Mouse (Mus musculus): ENCODE data around the gene Map4k1. TPM values are rescaled to one million over a fixed set of nuclear protein-coding genes. Genes with fewer than 3 reads are reported as not detected.

Map4k1 gene
- polyA plus RNA-seq, 1 experiment from 2014 or later: 4.7 TPM

DNA sequence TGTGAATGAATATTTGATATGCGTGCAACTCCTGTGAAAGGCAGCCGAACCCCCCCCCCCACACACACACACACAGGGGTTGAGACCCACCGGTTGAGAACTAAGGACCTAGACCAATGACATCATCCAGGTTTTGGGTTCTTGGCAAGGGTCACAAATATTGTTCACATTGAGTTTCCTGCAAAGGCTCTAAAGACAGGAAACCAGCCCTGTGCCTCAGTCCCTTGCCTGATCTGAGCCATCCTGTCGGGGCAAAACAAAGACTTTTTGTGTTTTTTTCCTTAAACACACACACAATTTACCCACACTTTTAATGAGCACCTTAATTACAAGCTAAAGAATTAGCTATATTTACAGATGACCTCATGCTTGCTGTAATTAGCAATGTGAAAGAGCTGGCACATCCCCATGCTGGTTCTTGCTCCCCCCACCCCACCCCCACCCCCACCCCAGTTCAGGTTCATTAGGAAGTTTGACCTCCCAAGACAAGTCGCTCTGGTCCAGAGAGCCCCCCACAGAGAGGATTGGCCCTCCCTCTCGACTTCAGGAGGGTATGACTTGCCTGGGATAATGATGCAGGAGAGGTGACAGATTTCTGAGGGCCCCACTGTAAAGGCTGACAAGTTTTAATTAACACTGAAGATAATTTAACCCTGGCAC lies 37.0 kb upstream of the Map4k1 start:
- H3K27me3 ChIP-seq: no peaks in the 10 kb centered on the region
- no peak for TF ChIP-seq CTCF (IDR thresholded peaks at IDR 0.05)
- ATAC-seq: no peak
- POLR2A ChIA-PET: interaction anchor here (0.9 to 2.3 kb wide), 4 partner anchors 14 to 23 kb away, joined by 3 to 6 read pairs (median 4); no protein-coding TSS in a partner anchor
- DNase-seq (ENCODE audit: low read depth, low spot score): no peak
- CTCF ChIA-PET: interaction anchor here (1.0 kb wide), 1 partner anchor 26 kb away, joined by 3 read pairs; no protein-coding TSS in a partner anchor
- in situ Hi-C loops (cut with MboI; ENCODE audit: low pct_unique_long_range_greater_than_20kb): no loop called here

- no peaks in the 10 kb centered on the region for H3K27me3 ChIP-seq
- no peak for DNase-seq (ENCODE audit: low read depth, low spot score)
- no peak for TF ChIP-seq CTCF (IDR thresholded peaks at IDR 0.05)
- ChIA-PET CTCF (interaction anchor here (0.8 to 1.0 kb wide), 3 partner anchors 18 to 29 kb away, joined by 3 to 5 read pairs (median 3); no protein-coding TSS in a partner anchor), POLR2A (interaction anchor here (0.7 to 2.3 kb wide), 5 partner anchors 8 to 25 kb away, joined by 3 to 6 read pairs (median 3); no protein-coding TSS in a partner anchor)
- peak; percentile 31 for ATAC-seq
- in situ Hi-C loops (cut with MboI; ENCODE audit: low pct_unique_long_range_greater_than_20kb): no loop called here
These were observed 36.2 kb upstream of the Map4k1 start for GRCm38 (mm10) chr7:28945416-28946270.

GRCm38 (mm10) chr7:28946271-28946610 lies 35.6 kb upstream of the Map4k1 start:
- no peak for ATAC-seq
- no peaks in the 10 kb centered on the region for H3K27me3 ChIP-seq
- no peak for DNase-seq (ENCODE audit: low read depth, low spot score)
- TF ChIP-seq CTCF (IDR thresholded peaks at IDR 0.05): no peak
- ChIA-PET CTCF (interaction anchor here (0.8 to 1.0 kb wide), 2 partner anchors 19 to 29 kb away, joined by 3 to 5 read pairs; no protein-coding TSS in a partner anchor), POLR2A (interaction anchor here (0.7 to 2.3 kb wide), 3 partner anchors 15 to 26 kb away, joined by 3 to 6 read pairs (median 5); no protein-coding TSS in a partner anchor)
- in situ Hi-C loops (cut with MboI; ENCODE audit: low pct_unique_long_range_greater_than_20kb): no loop called here

DNA sequence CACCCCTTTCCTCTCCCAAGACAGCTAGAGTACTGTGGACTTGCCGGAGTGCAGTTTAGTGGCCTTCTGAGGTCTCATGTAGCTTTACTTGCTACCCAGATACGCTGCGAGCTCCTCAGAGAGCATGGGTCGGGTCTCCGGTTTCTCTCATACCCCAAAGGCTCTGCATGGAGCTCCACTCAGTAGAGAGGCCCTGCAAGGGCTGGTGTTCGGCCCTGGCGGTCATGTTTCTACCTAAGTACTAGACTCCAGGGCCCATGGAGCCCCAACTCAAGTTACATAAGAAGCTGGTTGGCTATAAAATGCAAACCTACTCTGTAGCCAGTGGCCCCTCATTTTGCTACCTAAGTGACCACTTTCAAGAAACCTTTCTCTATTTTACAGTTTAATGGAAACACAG lies 33.1 kb upstream of the Map4k1 start:
- no peaks in the 10 kb centered on the region for H3K27me3 ChIP-seq
- ATAC-seq: no peak
- ChIA-PET POLR2A (no interaction called here), CTCF (interaction anchor here (1.1 to 3.9 kb wide), 3 partner anchors 11 to 31 kb away, joined by 3 to 19 read pairs (median 4); no protein-coding TSS in a partner anchor)
- no peak for TF ChIP-seq CTCF (IDR thresholded peaks at IDR 0.05)
- in situ Hi-C loops (cut with MboI; ENCODE audit: low pct_unique_long_range_greater_than_20kb): no loop called here
- no peak for DNase-seq (ENCODE audit: low read depth, low spot score)

DNA sequence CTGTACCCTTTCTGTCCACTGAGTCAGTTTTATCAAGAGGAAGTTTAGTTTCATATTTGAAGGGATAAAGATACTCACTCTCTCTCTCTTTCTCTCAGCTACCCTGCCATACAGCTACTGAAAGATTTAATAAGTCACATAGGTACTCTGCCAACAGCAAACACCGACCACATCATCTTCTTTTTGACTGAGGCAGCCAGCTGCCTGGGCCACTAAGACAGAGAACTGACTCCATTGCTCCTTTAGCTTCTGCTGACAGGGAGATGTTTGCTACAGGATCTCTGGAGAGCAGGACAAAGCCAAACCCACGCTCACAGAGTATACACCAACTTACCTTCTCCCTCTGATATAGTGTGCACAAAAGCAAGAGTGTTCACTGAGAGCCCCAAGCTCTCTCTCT lies 32.6 kb upstream of the Map4k1 start:
- DNase-seq (ENCODE audit: low read depth, low spot score): no peak
- no peak for ATAC-seq
- no peaks in the 10 kb centered on the region for H3K27me3 ChIP-seq
- CTCF ChIA-PET: interaction anchor here (1.1 to 3.9 kb wide), 3 partner anchors 10 to 32 kb away, joined by 3 to 19 read pairs (median 5); no protein-coding TSS in a partner anchor
- POLR2A ChIA-PET: no interaction called here
- TF ChIP-seq CTCF (IDR thresholded peaks at IDR 0.05): no peak
- in situ Hi-C loops (cut with MboI; ENCODE audit: low pct_unique_long_range_greater_than_20kb): no loop called here

DNA sequence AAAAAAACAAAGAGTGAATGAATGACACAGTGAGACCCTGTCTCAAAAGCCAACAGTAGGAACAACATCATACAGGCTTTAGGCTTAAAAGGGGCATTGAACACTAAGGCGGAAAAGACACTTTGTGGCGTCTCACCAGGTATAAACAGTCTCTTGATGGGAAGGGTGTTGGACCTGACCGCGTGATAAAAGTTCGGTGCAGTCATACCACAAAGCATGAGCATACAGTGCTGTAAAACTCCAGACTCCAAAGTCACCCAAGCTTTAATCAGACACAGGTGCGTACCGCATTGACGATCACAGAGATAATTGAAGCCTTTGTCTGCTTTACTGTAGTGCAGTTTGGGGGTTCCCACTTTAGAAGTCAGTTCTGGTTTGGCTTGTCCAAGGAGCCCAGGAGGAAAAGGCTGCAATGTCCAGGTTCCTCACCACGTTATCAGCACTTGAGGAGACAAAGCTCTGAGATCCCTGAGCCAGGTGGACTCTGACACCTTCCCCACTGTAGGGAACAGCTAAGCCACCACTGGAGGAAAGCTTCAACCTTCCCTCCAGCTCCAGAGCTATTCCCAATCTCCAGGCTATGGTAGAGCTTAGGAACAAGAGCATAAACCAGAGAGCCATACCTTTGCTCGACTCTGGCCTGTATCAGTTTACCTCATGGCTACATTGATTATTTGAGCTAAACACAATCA lies 31.4 kb upstream of the Map4k1 start:
- ChIA-PET CTCF (interaction anchor here (1.5 to 3.9 kb wide), 2 partner anchors 9 to 33 kb away, joined by 5 to 19 read pairs; no protein-coding TSS in a partner anchor), POLR2A (interaction anchor here (0.6 to 1.4 kb wide), 2 partner anchors 19 to 22 kb away, joined by 3 to 6 read pairs; no protein-coding TSS in a partner anchor)
- in situ Hi-C loops (cut with MboI; ENCODE audit: low pct_unique_long_range_greater_than_20kb): no loop called here
- DNase-seq (ENCODE audit: low read depth, low spot score) (no peak), ATAC-seq (no peak)
- no peaks in the 10 kb centered on the region for H3K27me3 ChIP-seq
- no peak for TF ChIP-seq CTCF (IDR thresholded peaks at IDR 0.05)

- ChIA-PET POLR2A (interaction anchor here (0.6 to 1.4 kb wide), 3 partner anchors 21 to 29 kb away, joined by 4 to 6 read pairs (median 4); no protein-coding TSS in a partner anchor), CTCF (interaction anchor here (1.9 kb wide), 1 partner anchor 31 kb away, joined by 5 read pairs; no protein-coding TSS in a partner anchor)
- no peak for TF ChIP-seq CTCF (IDR thresholded peaks at IDR 0.05)
- H3K27me3 ChIP-seq: no peaks in the 10 kb centered on the region
- DNase-seq (ENCODE audit: low read depth, low spot score) (no peak), ATAC-seq (peak; percentile 32)
- in situ Hi-C loops (cut with MboI; ENCODE audit: low pct_unique_long_range_greater_than_20kb): no loop called here
These were observed 30.1 kb upstream of the Map4k1 start for GRCm38 (mm10) chr7:28951764-28952163.

GRCm38 (mm10) chr7:28952786-28953185 lies 29.1 kb upstream of the Map4k1 start:
- DNase-seq (ENCODE audit: low read depth, low spot score): peak; percentile 80
- CTCF ChIA-PET: interaction anchor here (1.2 to 1.9 kb wide), 4 partner anchors 13 to 87 kb away, joined by 3 to 6 read pairs (median 4); no protein-coding TSS in a partner anchor
- POLR2A ChIA-PET: interaction anchor here (0.6 to 0.8 kb wide), 5 partner anchors 7 to 136 kb away, joined by 3 to 6 read pairs (median 4); no protein-coding TSS in a partner anchor
- in situ Hi-C loops (cut with MboI; ENCODE audit: low pct_unique_long_range_greater_than_20kb): no loop called here
- TF ChIP-seq CTCF (IDR thresholded peaks at IDR 0.05): no peak
- no peak for ATAC-seq
- H3K27me3 ChIP-seq: no peaks in the 10 kb centered on the region

GRCm38 (mm10) chr7:28953476-28954376 lies 28.1 kb upstream of the Map4k1 start:
- ATAC-seq (no peak), DNase-seq (ENCODE audit: low read depth, low spot score) (no peak)
- in situ Hi-C loops (cut with MboI; ENCODE audit: low pct_unique_long_range_greater_than_20kb): no loop called here
- H3K27me3 ChIP-seq: no peaks in the 10 kb centered on the region
- CTCF ChIA-PET: interaction anchor here (1.2 to 1.8 kb wide), 4 partner anchors 14 to 87 kb away, joined by 3 to 6 read pairs (median 3); no protein-coding TSS in a partner anchor
- POLR2A ChIA-PET: interaction anchor here (0.6 to 0.9 kb wide), 4 partner anchors 8 to 147 kb away, joined by 3 to 6 read pairs (median 4); no protein-coding TSS in a partner anchor
- TF ChIP-seq CTCF (IDR thresholded peaks at IDR 0.05): no peak

Data from Patski (cell line).